Mouse (Mus musculus) C2C12 (cell line): Measurements from ENCODE around the gene Nsa2. TPM values are rescaled to one million over a fixed set of nuclear protein-coding genes. Genes with fewer than 3 reads are reported as not detected.
"Not testable (repeated sequence)": the region's sequence is repeated elsewhere in the genome, so short reads cannot be mapped to it uniquely, and the experiment has no call there.

Experiments
- H3K27me3 ChIP-seq: one replicate; pipeline ENCODE4 v1.6.1; 2011; ENCODE audit not compliant: control insufficient read depth, insufficient read depth, insufficient read length
- H3K36me3 ChIP-seq: one replicate; pipeline ENCODE4 v1.6.1; 2011; ENCODE audit not compliant: control insufficient read depth, insufficient read depth
- H3K4me3 ChIP-seq: one replicate; pipeline ENCODE4 v1.5.1; 2011; ENCODE audit warnings: mild to moderate bottlenecking, control low read depth; ENCODE audit not compliant: poor library complexity, insufficient read depth, severe bottlenecking
- H3K79me2 ChIP-seq: one replicate; pipeline ENCODE4 v1.6.1; 2011; ENCODE audit not compliant: control insufficient read depth, insufficient read depth
- H3K79me3 ChIP-seq: one replicate; pipeline ENCODE4 v1.6.1; 2011; ENCODE audit warnings: low read depth, control low read depth
- H3ac ChIP-seq: one replicate; pipeline ENCODE3; 2011; ENCODE audit warnings: low read depth; ENCODE audit not compliant: control insufficient read depth, insufficient read length
- CEBPB ChIP-seq: IDR thresholded peaks from one replicate; pipeline ENCODE4 v1.6.1; 2011; ENCODE audit warnings: low read depth, mild to moderate bottlenecking, control low read depth, moderate library complexity
- CTCF ChIP-seq: IDR thresholded peaks from one replicate; pipeline ENCODE4 v1.5.1; 2011; ENCODE audit not compliant: control insufficient read depth, insufficient read depth, insufficient read length
- FOSL1 ChIP-seq: IDR thresholded peaks from one replicate; pipeline ENCODE4 v1.8.0; 2011; ENCODE audit warnings: mild to moderate bottlenecking, low read length; ENCODE audit not compliant: poor library complexity, insufficient read depth, severe bottlenecking
- MAX ChIP-seq: IDR thresholded peaks from one replicate; pipeline ENCODE4 v1.6.1; 2011; ENCODE audit warnings: mild to moderate bottlenecking, control low read depth
- MYOD1 ChIP-seq: IDR thresholded peaks from one replicate; pipeline ENCODE4 v1.6.1; 2011; ENCODE audit warnings: low read depth; ENCODE audit not compliant: control insufficient read depth, insufficient read length
- MYOG ChIP-seq: IDR thresholded peaks from one replicate; pipeline ENCODE4 v1.6.1; 2011; ENCODE audit not compliant: control insufficient read depth, insufficient read length; ENCODE audit errors: extremely low read depth
- USF1 ChIP-seq: IDR thresholded peaks from one replicate; pipeline ENCODE4 v1.6.1; 2011; ENCODE audit warnings: low read depth, mild to moderate bottlenecking, control low read depth, moderate library complexity
- polyA plus RNA-seq: library from polyadenylated mRNA; unstranded; fragments of >200 nt; fragmentation: generic; extraction: Trizol; gene quantifications from one replicate; pipeline ENCODE4 v1.2.1, GENCODE M21; 2012; ENCODE audit warnings: missing spikeins

Nsa2 gene
- polyA plus RNA-seq, 1 experiment: 91.6 TPM

GRCm38 (mm10) chr13:97121341-97121740 lies 16.4 kb downstream of the Nsa2 start:
- no peaks in the 10 kb centered on the region for H3K36me3 ChIP-seq
- H3K4me3 ChIP-seq: no peak overlapping the region
- H3K27me3 ChIP-seq: no peaks in the 10 kb centered on the region
- H3K79me3 ChIP-seq: no peaks in the 10 kb centered on the region
- H3K79me2 ChIP-seq: no peaks in the 10 kb centered on the region
- H3ac ChIP-seq: no peak overlapping the region
- TF ChIP-seq MYOG (no peak), MAX (no peak), FOSL1 (no peak), CTCF (no peak)

GRCm38 (mm10) chr13:97109046-97109445 lies 28.7 kb downstream of the Nsa2 start:
- no peak for TF ChIP-seq USF1
- TF ChIP-seq MAX: no peak
- no peak for TF ChIP-seq CEBPB
- no peak for TF ChIP-seq MYOD1
- TF ChIP-seq MYOG: no peak
- no peak for TF ChIP-seq FOSL1
- TF ChIP-seq CTCF: no peak
- no peak overlapping the region for H3K4me3 ChIP-seq
- peaks cover 11% of the 10 kb centered on the region for H3K27me3 ChIP-seq
- no peaks in the 10 kb centered on the region for H3K79me3 ChIP-seq
- no peaks in the 10 kb centered on the region for H3K36me3 ChIP-seq
- H3ac ChIP-seq: no peak overlapping the region
- no peaks in the 10 kb centered on the region for H3K79me2 ChIP-seq

- not testable (repeated sequence) for H3ac ChIP-seq, H3K36me3 ChIP-seq, H3K4me3 ChIP-seq, H3K79me3 ChIP-seq, H3K79me2 ChIP-seq
- H3K27me3 ChIP-seq: peaks cover 11% of the 10 kb centered on the region
These were observed 30.0 kb downstream of the Nsa2 start for GRCm38 (mm10) chr13:97107721-97108120.

GRCm38 (mm10) chr13:97104996-97105395 lies 32.7 kb downstream of the Nsa2 start:
- H3K27me3 ChIP-seq: peaks cover 9% of the 10 kb centered on the region
- H3K4me3 ChIP-seq: no peak overlapping the region
- H3ac ChIP-seq: no peak overlapping the region
- no peak for TF ChIP-seq CEBPB
- TF ChIP-seq FOSL1: no peak
- no peak for TF ChIP-seq CTCF
- no peak for TF ChIP-seq MAX
- no peak for TF ChIP-seq MYOD1
- TF ChIP-seq USF1: no peak
- TF ChIP-seq MYOG: no peak
- H3K79me2 ChIP-seq: no peaks in the 10 kb centered on the region
- no peaks in the 10 kb centered on the region for H3K79me3 ChIP-seq
- no peaks in the 10 kb centered on the region for H3K36me3 ChIP-seq

GRCm38 (mm10) chr13:97099187-97099852 lies 38.4 kb downstream of the Nsa2 start, which contains the start of gene Gm6169:
Gene Gm6169 (minus strand): TSS chr13:97099237.
- no peak within 1 kb of the TSS for H3ac ChIP-seq
- TF ChIP-seq CTCF: no peak
- no peak for TF ChIP-seq MYOG
- no peak for TF ChIP-seq MYOD1
- no peak for TF ChIP-seq FOSL1
- no peak for TF ChIP-seq CEBPB
- TF ChIP-seq MAX: no peak
- no peak for TF ChIP-seq USF1
- no peaks in the 10 kb centered on the region for H3K36me3 ChIP-seq
- H3K4me3 ChIP-seq: no peak within 1 kb of the TSS
- no peaks in the 10 kb centered on the region for H3K79me3 ChIP-seq
- no peaks in the 10 kb centered on the region for H3K79me2 ChIP-seq
- H3K27me3 ChIP-seq: peaks cover 3% of the 10 kb centered on the region

- H3K4me3 ChIP-seq: no peak overlapping the region
- peaks cover 3% of the 10 kb centered on the region for H3K27me3 ChIP-seq
- no peaks in the 10 kb centered on the region for H3K79me3 ChIP-seq
- H3ac ChIP-seq: no peak overlapping the region
- no peaks in the 10 kb centered on the region for H3K79me2 ChIP-seq
- H3K36me3 ChIP-seq: no peaks in the 10 kb centered on the region
- TF ChIP-seq USF1: no peak
- no peak for TF ChIP-seq CEBPB
- TF ChIP-seq MYOG: no peak
- TF ChIP-seq FOSL1: no peak
- TF ChIP-seq MAX: no peak
- TF ChIP-seq MYOD1: no peak
- no peak for TF ChIP-seq CTCF
These were observed 42.0 kb downstream of the Nsa2 start for GRCm38 (mm10) chr13:97095726-97096125.
